Mouse (Mus musculus) liver, adult 2 months (tissue): ENCODE data around the gene Trabd2b. TPM values are rescaled to one million over a fixed set of nuclear protein-coding genes. Genes with fewer than 3 reads are reported as not detected.

ENCODE experiments used
- DNase-seq: peaks from one replicate; pipeline ENCODE4 v3.0.0-alpha.2; 2011; ENCODE audit warnings: low read depth, low spot score; ENCODE audit errors: extremely low read depth
- H3K27ac ChIP-seq: fragments of 200-500 bp; replicated peaks from 2 replicates; pipeline ENCODE4 v1.5.1; 2012; ENCODE audit warnings: low read depth, mild to moderate bottlenecking, control low read depth, inconsistent platforms, low read length; ENCODE audit not compliant: insufficient read depth
- H3K27me3 ChIP-seq: fragments of 200-500 bp; 2 replicates; pipeline ENCODE4 v1.6.1; 2012; ENCODE audit warnings: mild to moderate bottlenecking, moderate library complexity, low read length, inconsistent platforms; ENCODE audit not compliant: control insufficient read depth, insufficient read depth
- H3K36me3 ChIP-seq: fragments of 200-500 bp; 2 replicates; pipeline ENCODE4 v1.6.1; 2012; ENCODE audit warnings: low read length, inconsistent platforms; ENCODE audit not compliant: control insufficient read depth, insufficient read depth
- H3K4me1 ChIP-seq: fragments of 200-500 bp; 2 replicates; pipeline ENCODE4 v1.6.1; 2011; ENCODE audit warnings: low read length; ENCODE audit not compliant: control insufficient read depth, insufficient read depth
- H3K4me3 ChIP-seq: fragments of 200-500 bp; 2 replicates; pipeline ENCODE4 v1.5.1; 2011; ENCODE audit warnings: low read depth, mild to moderate bottlenecking, control low read depth, low read length, moderate library complexity; ENCODE audit not compliant: insufficient read depth
- H3K79me2 ChIP-seq: fragments of 200-500 bp; 2 replicates; pipeline ENCODE4 v1.6.1; 2012; ENCODE audit warnings: inconsistent platforms, mild to moderate bottlenecking, low read length, moderate library complexity; ENCODE audit not compliant: control insufficient read depth, insufficient read depth
- H3K9ac ChIP-seq: fragments of 200-500 bp; 2 replicates; pipeline ENCODE4 v1.6.1; 2012; ENCODE audit warnings: low read depth, mild to moderate bottlenecking, control low read depth, inconsistent platforms, low read length
- CTCF ChIP-seq: fragments of 200-500 bp; IDR thresholded peaks from 2 replicates; pipeline ENCODE4 v1.5.1; 2011; ENCODE audit warnings: low read depth, low read length, control low read depth
- POLR2A ChIP-seq: fragments of 200-500 bp; IDR thresholded peaks from 2 replicates; pipeline ENCODE4 v1.6.1; 2011; ENCODE audit warnings: low read length, control low read depth; ENCODE audit not compliant: insufficient read depth; ENCODE audit errors: extremely low read depth
- WGBS: fragments of 180-500 bp; shearing (Covaris S2); methylation state at CpG from one replicate; pipeline ENCODE4 v1.1.7; 2018; 5-methylcytosine and 5-hydroxymethylcytosine counted together
- polyA plus RNA-seq: library from polyadenylated mRNA; depleted of rRNA; stranded (reverse); fragments of >200 nt; gene quantifications from 2 replicates; pipeline ENCODE4 v1.2.3, GENCODE M21; 2012
- total RNA-seq: library from RNA; depleted of rRNA; stranded (reverse); fragments of >200 nt; gene quantifications from 2 replicates; pipeline ENCODE4 v1.2.3, GENCODE M21; 2014

The Trabd2b gene
- total and polyA plus RNA-seq, 2 experiments = 0.09 to 0.10 TPM

- WGBS = 71% methylated on average over 4 of the region's 4 CpGs
- no peaks in the 10 kb centered on the region for H3K27me3 ChIP-seq
- H3K9ac ChIP-seq = no peak overlapping the region
- H3K79me2 ChIP-seq = no peaks in the 10 kb centered on the region
- DNase-seq = no peak
- no peaks in the 10 kb centered on the region for H3K36me3 ChIP-seq
- TF ChIP-seq CTCF (no peak), POLR2A (no peak)
- no peak overlapping the region for H3K27ac ChIP-seq
- H3K4me3 ChIP-seq = no peak overlapping the region
- no peaks in the 10 kb centered on the region for H3K4me1 ChIP-seq
Observed at GRCm38 (mm10) chr4:114454016-114454415, 47.5 kb downstream of the Trabd2b start.

GRCm38 (mm10) chr4:114454495-114455186 lies 48.1 kb downstream of the Trabd2b start:
- no peaks in the 10 kb centered on the region for H3K79me2 ChIP-seq
- no peaks in the 10 kb centered on the region for H3K4me1 ChIP-seq
- no peak overlapping the region for H3K4me3 ChIP-seq
- no peaks in the 10 kb centered on the region for H3K27me3 ChIP-seq
- TF ChIP-seq POLR2A = no peak
- no peak for TF ChIP-seq CTCF
- no peak overlapping the region for H3K27ac ChIP-seq
- H3K9ac ChIP-seq = no peak overlapping the region
- WGBS = 73% methylated on average over 3 of the region's 3 CpGs
- no peaks in the 10 kb centered on the region for H3K36me3 ChIP-seq
- peak; percentile 30 for DNase-seq

- Histone ChIP-seq H3K79me2 (no peaks in the 10 kb centered on the region), H3K4me1 (no peaks in the 10 kb centered on the region), H3K9ac (no peak overlapping the region), H3K27ac (no peak overlapping the region), H3K36me3 (no peaks in the 10 kb centered on the region), H3K4me3 (no peak overlapping the region), H3K27me3 (no peaks in the 10 kb centered on the region)
- peak; percentile 6 for DNase-seq
- no peak for TF ChIP-seq CTCF
- no peak for TF ChIP-seq POLR2A
- WGBS = 58% methylated on average over 2 of the region's 2 CpGs
Observed at GRCm38 (mm10) chr4:114457111-114457510, 50.6 kb downstream of the Trabd2b start.

GRCm38 (mm10) chr4:114459591-114459990 lies 53.1 kb downstream of the Trabd2b start:
- H3K4me3 ChIP-seq = no peak overlapping the region
- 77% methylated on average over 5 of the region's 5 CpGs for WGBS
- no peak overlapping the region for H3K27ac ChIP-seq
- no peaks in the 10 kb centered on the region for H3K79me2 ChIP-seq
- no peak for DNase-seq
- H3K27me3 ChIP-seq = no peaks in the 10 kb centered on the region
- H3K36me3 ChIP-seq = no peaks in the 10 kb centered on the region
- H3K9ac ChIP-seq = no peak overlapping the region
- TF ChIP-seq CTCF (no peak), POLR2A (no peak)
- no peaks in the 10 kb centered on the region for H3K4me1 ChIP-seq

GRCm38 (mm10) chr4:114460401-114460800 lies 53.9 kb downstream of the Trabd2b start:
- no peak overlapping the region for H3K9ac ChIP-seq
- no peaks in the 10 kb centered on the region for H3K36me3 ChIP-seq
- no peak overlapping the region for H3K4me3 ChIP-seq
- 74% methylated on average over 5 of the region's 5 CpGs for WGBS
- TF ChIP-seq CTCF (no peak), POLR2A (no peak)
- no peak for DNase-seq
- H3K4me1 ChIP-seq = no peaks in the 10 kb centered on the region
- no peak overlapping the region for H3K27ac ChIP-seq
- H3K79me2 ChIP-seq = no peaks in the 10 kb centered on the region
- H3K27me3 ChIP-seq = no peaks in the 10 kb centered on the region

- no peaks in the 10 kb centered on the region for H3K4me1 ChIP-seq
- no peak overlapping the region for H3K4me3 ChIP-seq
- TF ChIP-seq POLR2A (no peak), CTCF (no peak)
Observed at GRCm38 (mm10) chr4:114461093-114461492, 54.6 kb downstream of the Trabd2b start.

More at GRCm38 (mm10) chr4:114461093-114461492, 54.6 kb downstream of the Trabd2b start:
- no peak overlapping the region for H3K9ac ChIP-seq
- H3K79me2 ChIP-seq = no peaks in the 10 kb centered on the region
- no peak for DNase-seq
- H3K27me3 ChIP-seq = no peaks in the 10 kb centered on the region
- no peaks in the 10 kb centered on the region for H3K36me3 ChIP-seq
- H3K27ac ChIP-seq = no peak overlapping the region
- 76% methylated on average over 5 of the region's 5 CpGs for WGBS
